8 mouse cellular contexts compared by ENCODE assay signal in the genomic region with DNA sequence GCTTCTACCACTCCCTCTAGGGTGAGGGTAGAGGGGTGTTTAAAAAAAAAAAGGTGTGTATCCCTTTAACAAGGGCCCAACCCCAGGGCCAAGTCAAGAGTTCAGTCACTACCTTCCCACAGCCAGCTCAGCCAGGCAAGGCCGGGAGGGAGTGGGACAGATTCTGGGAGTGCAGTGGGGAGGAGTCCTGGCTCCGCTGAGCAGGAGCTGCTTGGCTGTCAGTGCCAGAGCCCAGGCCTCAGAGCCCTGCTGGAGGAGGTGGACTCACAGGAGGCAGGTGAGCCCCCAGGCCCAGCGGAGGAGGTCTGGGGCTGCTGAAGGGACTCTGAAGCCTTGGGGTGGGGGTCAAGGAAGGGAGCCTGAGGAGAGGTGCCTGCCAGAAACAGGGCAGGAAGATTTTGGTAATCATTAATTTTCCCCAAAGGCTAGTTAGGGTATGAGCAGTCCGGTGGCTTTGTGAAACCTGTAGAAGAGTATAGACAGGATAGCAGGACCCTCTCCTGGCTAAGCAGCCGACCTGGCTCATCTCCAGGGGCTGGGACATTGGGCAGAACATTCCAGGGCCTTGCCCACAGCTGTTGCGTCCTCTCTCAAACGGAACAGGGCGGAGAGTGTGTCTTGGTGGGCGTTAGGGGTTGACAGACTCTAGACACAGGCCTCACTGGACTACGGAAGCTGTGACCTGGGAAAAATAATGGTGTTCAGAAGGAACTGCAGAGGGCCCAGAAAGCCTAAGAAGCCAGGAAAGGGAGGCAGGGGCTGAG. TPM values are rescaled to one million over a fixed set of nuclear protein-coding genes. Genes with fewer than 3 reads are reported as not detected.
DNase-seq lines count a peak whose midpoint lies in the region; ATAC-seq and TF ChIP-seq lines count a peak whose summit lies in the region.

A gene (plus strand): TSS at position 114 of the 764 bp plus-strand sequence.

- WGBS in neural tube, embryonic 11.5 days = 41% methylated on average over 10 of the region's 10 CpGs
- 41% methylated on average over 10 of the region's 10 CpGs for WGBS in embryonic facial prominence, embryonic 13.5 days
- WGBS in heart, embryonic 13.5 days = 42% methylated on average over 10 of the region's 10 CpGs
- 22% methylated on average over 10 of the region's 10 CpGs for WGBS in kidney, postnatal 0 days
- 47% methylated on average over 10 of the region's 10 CpGs for WGBS in liver, embryonic 12.5 days (ENCODE audit: insufficient replicate concordance)
- WGBS in olfactory bulb, adult 2 months = 63% methylated on average over 10 of the region's 10 CpGs

- TF ChIP-seq CTCF in kidney, postnatal 0 days (IDR thresholded peaks at IDR 0.05; ENCODE audit: low read depth) = no peak
- TF ChIP-seq CTCF in olfactory bulb, adult 2 months (IDR thresholded peaks at IDR 0.05; ENCODE audit: insufficient read depth, low read depth, low read length) = no peak

- no peaks in the 10 kb centered on the region for H3K36me3 ChIP-seq in neural tube, embryonic 11.5 days (ENCODE audit: control insufficient read depth, insufficient read depth, low read length)
- no peaks in the 10 kb centered on the region for H3K36me3 ChIP-seq in embryonic facial prominence, embryonic 13.5 days
- H3K36me3 ChIP-seq in heart, embryonic 13.5 days = no peaks in the 10 kb centered on the region
- H3K36me3 ChIP-seq in kidney, postnatal 0 days (ENCODE audit: insufficient read depth, low read length) = 0 out of 2 replicates have a peak, but pooled peaks cover under 1% of the 10 kb centered on the region
- no peaks in the 10 kb centered on the region for H3K36me3 ChIP-seq in liver, embryonic 12.5 days

- no peaks in the 10 kb centered on the region for H3K27me3 ChIP-seq in neural tube, embryonic 11.5 days (ENCODE audit: control insufficient read depth, insufficient read depth, low read length)
- H3K27me3 ChIP-seq in embryonic facial prominence, embryonic 13.5 days = no peaks in the 10 kb centered on the region
- 0 out of 2 replicates have a peak, but pooled peaks cover 6% of the 10 kb centered on the region for H3K27me3 ChIP-seq in heart, embryonic 13.5 days (replicated peaks)
- no peaks in the 10 kb centered on the region for H3K27me3 ChIP-seq in kidney, postnatal 0 days (ENCODE audit: insufficient read depth, low read length)
- peaks cover 21% of the 10 kb centered on the region; the same call in 1 of the 2 replicates for H3K27me3 ChIP-seq in liver, embryonic 12.5 days (replicated peaks)

- H3K4me3 ChIP-seq in neural tube, embryonic 11.5 days (ENCODE audit: low read depth, low read length) = no peak within 1 kb of the TSS
- H3K4me3 ChIP-seq in embryonic facial prominence, embryonic 13.5 days = 0 out of 2 replicates have a peak within 1 kb of the TSS, but pooled peaks have one; percentile 1
- H3K4me3 ChIP-seq in heart, embryonic 13.5 days = peak within 1 kb of the TSS; percentile 22
- peak within 1 kb of the TSS; percentile 27 for H3K4me3 ChIP-seq in kidney, postnatal 0 days (replicated peaks; ENCODE audit: low read depth, low read length)
- H3K4me3 ChIP-seq in liver, embryonic 12.5 days = peak within 1 kb of the TSS; percentile 13; the same call in 1 of the 2 replicates
- peak within 1 kb of the TSS; percentile 41 for H3K4me3 ChIP-seq in olfactory bulb, adult 2 months (ENCODE audit: insufficient read depth, low read depth, low read length)

- no peak within 1 kb of the TSS for H3K4me2 ChIP-seq in neural tube, embryonic 11.5 days (ENCODE audit: low read depth)
- peak within 1 kb of the TSS; percentile 27 for H3K4me2 ChIP-seq in embryonic facial prominence, embryonic 13.5 days
- H3K4me2 ChIP-seq in heart, embryonic 13.5 days = peak within 1 kb of the TSS; percentile 12
- peak within 1 kb of the TSS; percentile 50 for H3K4me2 ChIP-seq in kidney, postnatal 0 days (ENCODE audit: low read length)
- peak within 1 kb of the TSS; percentile 9 for H3K4me2 ChIP-seq in liver, embryonic 12.5 days

- no peak within 1 kb of the TSS for H3K9ac ChIP-seq in neural tube, embryonic 11.5 days (ENCODE audit: low read length)
- H3K9ac ChIP-seq in embryonic facial prominence, embryonic 13.5 days = peak within 1 kb of the TSS; percentile 40; the same call in 1 of the 2 replicates
- peak within 1 kb of the TSS; percentile 50 for H3K9ac ChIP-seq in heart, embryonic 13.5 days
- peak within 1 kb of the TSS; percentile 55 for H3K9ac ChIP-seq in kidney, postnatal 0 days (ENCODE audit: low read depth, low read length)
- no peak within 1 kb of the TSS for H3K9ac ChIP-seq in liver, embryonic 12.5 days

- ATAC-seq in neural tube, embryonic 11.5 days (ENCODE audit: insufficient read depth, low FRiP score, low TSS enrichment) = no peak
- no peak for ATAC-seq in embryonic facial prominence, embryonic 13.5 days (ENCODE audit: insufficient number of reproducible peaks, insufficient read depth, low FRiP score, low TSS enrichment, low read depth)
- ATAC-seq in heart, embryonic 13.5 days (ENCODE audit: extremely low read depth, insufficient number of reproducible peaks, low FRiP score, low TSS enrichment) = no peak
- ATAC-seq in kidney, postnatal 0 days (replicated peaks; ENCODE audit: low FRiP score, low read depth) = peak; percentile 87
- ATAC-seq in liver, embryonic 12.5 days = peak; percentile 65

- no peak within 1 kb of the TSS for H3K27ac ChIP-seq in neural tube, embryonic 11.5 days (ENCODE audit: low read depth, low read length)
- H3K27ac ChIP-seq in embryonic facial prominence, embryonic 13.5 days = peak within 1 kb of the TSS; percentile 52
- H3K27ac ChIP-seq in heart, embryonic 13.5 days (replicated peaks) = no peak within 1 kb of the TSS
- H3K27ac ChIP-seq in kidney, postnatal 0 days = peak within 1 kb of the TSS; percentile 93
- no peak within 1 kb of the TSS for H3K27ac ChIP-seq in liver, embryonic 12.5 days
- H3K27ac ChIP-seq in olfactory bulb, adult 2 months (ENCODE audit: insufficient read depth, low read depth, low read length) = peak within 1 kb of the TSS; percentile 64; the same call in 1 of the 2 replicates

- no peaks in the 10 kb centered on the region for H3K9me3 ChIP-seq in neural tube, embryonic 11.5 days (ENCODE audit: control insufficient read depth, low read length)
- no peaks in the 10 kb centered on the region for H3K9me3 ChIP-seq in embryonic facial prominence, embryonic 13.5 days
- H3K9me3 ChIP-seq in heart, embryonic 13.5 days = no peaks in the 10 kb centered on the region
- no peaks in the 10 kb centered on the region for H3K9me3 ChIP-seq in kidney, postnatal 0 days (replicated peaks; ENCODE audit: low read length)
- no peaks in the 10 kb centered on the region for H3K9me3 ChIP-seq in liver, embryonic 12.5 days (replicated peaks)

- TF ChIP-seq POLR2A in olfactory bulb, adult 2 months (IDR thresholded peaks at IDR 0.05; ENCODE audit: insufficient read depth, low read depth, low read length) = no peak

- no peak for DNase-seq in neural tube, embryonic 11.5 days (ENCODE audit: low spot score)
- DNase-seq in neural tube, embryonic 10.5 days (ENCODE audit: extremely low spot score, low spot score) = no peak
- DNase-seq in kidney, postnatal 0 days (ENCODE audit: low spot score) = peak; percentile 81
- no peak for DNase-seq in spleen, adult 18-20 months

- H3K4me1 ChIP-seq in neural tube, embryonic 11.5 days (ENCODE audit: control insufficient read depth, insufficient read depth, low read length) = peaks cover 3% of the 10 kb centered on the region; the same call in 1 of the 2 replicates
- H3K4me1 ChIP-seq in embryonic facial prominence, embryonic 13.5 days = peaks cover 17% of the 10 kb centered on the region
- peaks cover 12% of the 10 kb centered on the region for H3K4me1 ChIP-seq in heart, embryonic 13.5 days
- H3K4me1 ChIP-seq in kidney, postnatal 0 days (replicated peaks; ENCODE audit: insufficient read depth, low read length) = peaks cover 24% of the 10 kb centered on the region
- no peaks in the 10 kb centered on the region; the same call in 1 of the 2 replicates for H3K4me1 ChIP-seq in liver, embryonic 12.5 days
- peaks cover 13% of the 10 kb centered on the region; the same call in 1 of the 2 replicates for H3K4me1 ChIP-seq in olfactory bulb, adult 2 months (ENCODE audit: control insufficient read depth, insufficient read depth, low read length)

RNA-seq across cellular contexts. Expression of the gene that starts here (rescaled TPM):
- 39.2 and 40.0 TPM in 2 replicates for polyA plus RNA-seq in neural tube, embryonic 11.5 days (2014; fragmentation: Nextera tagmentation; extraction: Ambion mirVana)
- polyA plus RNA-seq in embryonic facial prominence, embryonic 13.5 days (2015; fragmentation: Nextera tagmentation; extraction: Ambion mirVana) = 95.0 and 96.5 TPM in 2 replicates
- 62.7 and 65.2 TPM in 2 replicates for polyA plus RNA-seq in heart, embryonic 13.5 days (2015; fragmentation: Nextera tagmentation; extraction: Ambion mirVana)
- 242 and 252 TPM in 2 replicates for polyA plus RNA-seq in kidney, postnatal 0 days (2015; fragmentation: Nextera tagmentation; extraction: Ambion mirVana)
- polyA plus RNA-seq in liver, embryonic 12.5 days (2016; fragmentation: Nextera tagmentation; extraction: Ambion mirVana) = 32.8 TPM in 2 replicates
- not detected in 2 replicates for polyA plus RNA-seq in olfactory bulb, adult 2 months (2012; ENCODE audit: insufficient read depth, insufficient read length, low replicate concordance, missing spikeins)

Comparison
In these comparisons a context has a peak if more than half of its experiments do, and no peak if none do; other contexts are left out.
1. ATAC-seq: peak in kidney, postnatal 0 days (single experiment) and liver, embryonic 12.5 days (single experiment); none in neural tube, embryonic 11.5 days (single experiment), embryonic facial prominence, embryonic 13.5 days (single experiment) and heart, embryonic 13.5 days (single experiment).
2. H3K27ac ChIP-seq: peak in embryonic facial prominence, embryonic 13.5 days (single experiment), kidney, postnatal 0 days (single experiment) and olfactory bulb, adult 2 months (single experiment); none in neural tube, embryonic 11.5 days (single experiment), heart, embryonic 13.5 days (single experiment) and liver, embryonic 12.5 days (single experiment).
3. H3K9ac ChIP-seq: peak in embryonic facial prominence, embryonic 13.5 days (single experiment), heart, embryonic 13.5 days (single experiment) and kidney, postnatal 0 days (single experiment); none in neural tube, embryonic 11.5 days (single experiment) and liver, embryonic 12.5 days (single experiment).